Mouse (Mus musculus): Measurements from ENCODE around the gene Vps45. TPM values are rescaled to one million over a fixed set of nuclear protein-coding genes. Genes with fewer than 3 reads are reported as not detected.

Vps45 gene
- polyA plus RNA-seq, 1 experiment = 4.7 TPM

DNA sequence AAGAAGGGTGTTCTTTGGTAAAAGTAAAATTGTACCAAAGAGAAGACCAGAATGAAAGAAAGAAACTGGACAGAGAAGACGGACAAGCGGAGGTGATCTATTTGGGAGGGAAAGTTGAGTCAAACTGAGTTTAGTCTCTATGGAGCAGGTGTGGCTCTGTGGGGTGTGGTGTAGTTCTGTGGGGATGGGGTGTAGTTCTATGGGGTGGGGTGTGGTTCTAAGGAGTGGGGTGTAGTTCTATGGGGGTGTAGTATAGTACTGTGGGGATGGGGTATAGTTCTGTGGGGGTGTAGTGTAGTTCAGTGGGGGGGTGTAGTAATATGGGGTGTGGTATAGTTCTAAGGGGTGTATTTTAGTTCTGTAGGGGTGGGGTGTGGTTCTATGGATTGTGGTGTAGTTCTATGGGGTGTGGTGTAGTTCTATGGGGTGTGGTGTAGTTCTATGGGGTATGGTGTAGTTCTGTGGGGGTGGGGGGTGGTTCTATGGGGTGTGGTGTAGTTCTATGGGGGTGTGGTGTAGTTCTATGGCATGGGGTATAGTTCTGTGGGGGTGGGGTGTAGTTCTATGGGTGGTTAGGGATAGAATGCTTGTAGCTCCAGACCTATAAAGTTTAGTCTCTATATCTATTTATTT is 41.9 kb downstream of the Vps45 start:
- no peak for TF ChIP-seq POLR2A (IDR thresholded peaks at IDR 0.05; ENCODE audit: borderline replicate concordance, extremely low read depth, low read depth, low read length)
- TF ChIP-seq CTCF (IDR thresholded peaks at IDR 0.05; ENCODE audit: insufficient read depth, low read length) = no peak
- Histone ChIP-seq H3K4me3 (replicated peaks; ENCODE audit: extremely low read depth, low read depth, low read length) (no peak overlapping the region), H3K4me1 (ENCODE audit: control insufficient read depth, insufficient read depth, low read length) (no peaks in the 10 kb centered on the region)
- no peak for DNase-seq
- WGBS = 97% methylated on average over 2 of the region's 2 CpGs

DNA sequence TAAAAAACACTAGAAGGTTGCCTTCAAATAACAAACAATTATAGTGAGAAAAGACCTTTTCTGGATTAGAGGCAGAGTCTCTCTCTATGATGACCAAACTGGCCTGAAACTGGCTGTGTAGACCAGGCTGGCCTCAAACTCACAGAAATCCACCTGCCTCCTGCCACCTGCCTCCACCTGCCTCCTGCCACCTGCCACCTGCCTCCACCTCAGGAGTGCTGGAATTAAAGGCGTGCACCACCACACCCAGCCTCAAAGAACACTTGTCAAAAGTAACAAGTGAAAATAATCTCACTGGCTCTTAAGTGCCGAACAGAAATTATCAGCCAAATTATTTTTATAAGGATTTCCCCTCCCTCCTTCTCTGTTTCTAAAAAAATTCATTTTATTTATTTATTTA is 42.6 kb downstream of the Vps45 start:
- Histone ChIP-seq H3K4me1 (ENCODE audit: control insufficient read depth, insufficient read depth, low read length) (no peaks in the 10 kb centered on the region), H3K4me3 (replicated peaks; ENCODE audit: extremely low read depth, low read depth, low read length) (no peak overlapping the region)
- 81% methylated on average over 2 of the region's 2 CpGs for WGBS
- DNase-seq = no peak
- TF ChIP-seq CTCF (IDR thresholded peaks at IDR 0.05; ENCODE audit: insufficient read depth, low read length) (no peak), POLR2A (IDR thresholded peaks at IDR 0.05; ENCODE audit: borderline replicate concordance, extremely low read depth, low read depth, low read length) (no peak)

- TF ChIP-seq CTCF (IDR thresholded peaks at IDR 0.05; ENCODE audit: insufficient read depth, low read length) (no peak), POLR2A (IDR thresholded peaks at IDR 0.05; ENCODE audit: borderline replicate concordance, extremely low read depth, low read depth, low read length) (no peak)
- Histone ChIP-seq H3K4me3 (replicated peaks; ENCODE audit: extremely low read depth, low read depth, low read length) (no peak overlapping the region), H3K4me1 (ENCODE audit: control insufficient read depth, insufficient read depth, low read length) (no peaks in the 10 kb centered on the region)
- WGBS = 62% methylated on average over 5 of the region's 5 CpGs
- DNase-seq = no peak
Measured at GRCm38 (mm10) chr3:96012805-96013204, 45.5 kb downstream of the Vps45 start.

DNA sequence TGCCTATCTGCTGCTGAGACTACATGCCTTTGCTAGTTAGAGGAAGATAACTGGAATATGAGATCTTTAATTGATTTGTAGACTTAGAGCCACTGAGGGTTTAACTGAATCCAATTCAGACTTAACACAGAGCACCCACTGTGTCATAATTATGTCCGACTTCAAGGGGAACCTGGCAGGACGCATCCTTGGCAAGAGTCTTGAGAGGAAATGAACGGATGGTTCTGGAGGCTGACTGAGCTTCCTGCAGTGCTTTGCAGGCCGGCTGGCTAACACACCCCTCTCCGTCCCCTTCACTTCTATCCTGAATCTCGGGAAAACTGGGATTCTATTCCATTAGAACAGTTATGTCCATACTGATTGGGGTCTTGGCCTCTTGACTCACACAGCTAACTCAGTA is 49.8 kb downstream of the Vps45 start:
- WGBS = 59% methylated on average over 6 of the region's 6 CpGs
- no peak overlapping the region for H3K4me3 ChIP-seq (replicated peaks; ENCODE audit: extremely low read depth, low read depth, low read length)
- H3K4me1 ChIP-seq (ENCODE audit: control insufficient read depth, insufficient read depth, low read length) = no peaks in the 10 kb centered on the region
- TF ChIP-seq POLR2A (IDR thresholded peaks at IDR 0.05; ENCODE audit: borderline replicate concordance, extremely low read depth, low read depth, low read length) = no peak
- TF ChIP-seq CTCF (IDR thresholded peaks at IDR 0.05; ENCODE audit: insufficient read depth, low read length) = no peak
- no peak for DNase-seq

GRCm38 (mm10) chr3:96001560-96001959 is 56.7 kb downstream of the Vps45 start:
- WGBS = 96% methylated on average over 1 of the region's 1 CpGs
- H3K4me3 ChIP-seq (replicated peaks; ENCODE audit: extremely low read depth, low read depth, low read length) = no peak overlapping the region
- DNase-seq = no peak

GRCm38 (mm10) chr3:96000921-96001501 is 57.3 kb downstream of the Vps45 start:
- DNase-seq = no peak
- Histone ChIP-seq H3K4me1 (ENCODE audit: control insufficient read depth, insufficient read depth, low read length) (no peaks in the 10 kb centered on the region; the same call in 1 of the 2 replicates), H3K4me3 (replicated peaks; ENCODE audit: extremely low read depth, low read depth, low read length) (no peak overlapping the region)
- 58% methylated on average over 9 of the region's 9 CpGs for WGBS
- TF ChIP-seq POLR2A (IDR thresholded peaks at IDR 0.05; ENCODE audit: borderline replicate concordance, extremely low read depth, low read depth, low read length) (no peak), CTCF (IDR thresholded peaks at IDR 0.05; ENCODE audit: insufficient read depth, low read length) (no peak)

More at GRCm38 (mm10) chr3:96001560-96001959, 56.7 kb downstream of the Vps45 start:
- H3K4me1 ChIP-seq (ENCODE audit: control insufficient read depth, insufficient read depth, low read length) = no peaks in the 10 kb centered on the region; the same call in 1 of the 2 replicates
- TF ChIP-seq CTCF (IDR thresholded peaks at IDR 0.05; ENCODE audit: insufficient read depth, low read length) = no peak
- TF ChIP-seq POLR2A (IDR thresholded peaks at IDR 0.05; ENCODE audit: borderline replicate concordance, extremely low read depth, low read depth, low read length) = no peak

GRCm38 (mm10) chr3:96000080-96000632 is 58.1 kb downstream of the Vps45 start:
- WGBS = 60% methylated on average over 14 of the region's 14 CpGs
- Histone ChIP-seq H3K4me3 (replicated peaks; ENCODE audit: extremely low read depth, low read depth, low read length) (no peak overlapping the region), H3K4me1 (ENCODE audit: control insufficient read depth, insufficient read depth, low read length) (no peaks in the 10 kb centered on the region; the same call in 1 of the 2 replicates)
- DNase-seq = no peak
- TF ChIP-seq CTCF (IDR thresholded peaks at IDR 0.05; ENCODE audit: insufficient read depth, low read length) (no peak), POLR2A (IDR thresholded peaks at IDR 0.05; ENCODE audit: borderline replicate concordance, extremely low read depth, low read depth, low read length) (no peak)

GRCm38 (mm10) chr3:95999308-96000079 is 58.8 kb downstream of the Vps45 start:
- TF ChIP-seq POLR2A (IDR thresholded peaks at IDR 0.05; ENCODE audit: borderline replicate concordance, extremely low read depth, low read depth, low read length) (no peak), CTCF (IDR thresholded peaks at IDR 0.05; ENCODE audit: insufficient read depth, low read length) (no peak)
- DNase-seq = no peak
- WGBS = 64% methylated on average over 12 of the region's 12 CpGs
- H3K4me1 ChIP-seq (ENCODE audit: control insufficient read depth, insufficient read depth, low read length) = no peaks in the 10 kb centered on the region; the same call in 1 of the 2 replicates
- H3K4me3 ChIP-seq (replicated peaks; ENCODE audit: extremely low read depth, low read depth, low read length) = no peak overlapping the region

- TF ChIP-seq POLR2A (IDR thresholded peaks at IDR 0.05; ENCODE audit: borderline replicate concordance, extremely low read depth, low read depth, low read length) (no peak), CTCF (IDR thresholded peaks at IDR 0.05; ENCODE audit: insufficient read depth, low read length) (no peak)
- no peak for DNase-seq
- H3K4me1 ChIP-seq (ENCODE audit: control insufficient read depth, insufficient read depth, low read length) = peaks cover 2% of the 10 kb centered on the region; the same call in 1 of the 2 replicates
- WGBS = 47% methylated on average over 9 of the region's 9 CpGs
- no peak overlapping the region for H3K4me3 ChIP-seq (replicated peaks; ENCODE audit: extremely low read depth, low read depth, low read length)
Measured at GRCm38 (mm10) chr3:95997203-95997721, 61.0 kb downstream of the Vps45 start.

All from lung, adult 2 months (tissue).